Mouse (Mus musculus) gastrocnemius, postnatal 36 days (tissue): ENCODE results near the gene Fndc3b. TPM values are rescaled to one million over a fixed set of nuclear protein-coding genes. Genes with fewer than 3 reads are reported as not detected.

Experiments used
- DNase-seq, 2 experiments: peaks; one replicate each; pipeline ENCODE4 v3.0.0; 2022
- intact Hi-C: fragments of 180-260 bp; cut with DNase I; formaldehyde crosslinking; loops from one replicate; pipeline ENCODE4 v1.15.1; 2025
- total RNA-seq, 2 experiments: library from RNA; stranded (reverse); gene quantifications; 2 replicates each; pipeline ENCODE4 v1.2.3; 2021

Fndc3b gene
- total RNA-seq, 2 experiments from 2014 or later = 17.1 to 22.2 TPM

DNA sequence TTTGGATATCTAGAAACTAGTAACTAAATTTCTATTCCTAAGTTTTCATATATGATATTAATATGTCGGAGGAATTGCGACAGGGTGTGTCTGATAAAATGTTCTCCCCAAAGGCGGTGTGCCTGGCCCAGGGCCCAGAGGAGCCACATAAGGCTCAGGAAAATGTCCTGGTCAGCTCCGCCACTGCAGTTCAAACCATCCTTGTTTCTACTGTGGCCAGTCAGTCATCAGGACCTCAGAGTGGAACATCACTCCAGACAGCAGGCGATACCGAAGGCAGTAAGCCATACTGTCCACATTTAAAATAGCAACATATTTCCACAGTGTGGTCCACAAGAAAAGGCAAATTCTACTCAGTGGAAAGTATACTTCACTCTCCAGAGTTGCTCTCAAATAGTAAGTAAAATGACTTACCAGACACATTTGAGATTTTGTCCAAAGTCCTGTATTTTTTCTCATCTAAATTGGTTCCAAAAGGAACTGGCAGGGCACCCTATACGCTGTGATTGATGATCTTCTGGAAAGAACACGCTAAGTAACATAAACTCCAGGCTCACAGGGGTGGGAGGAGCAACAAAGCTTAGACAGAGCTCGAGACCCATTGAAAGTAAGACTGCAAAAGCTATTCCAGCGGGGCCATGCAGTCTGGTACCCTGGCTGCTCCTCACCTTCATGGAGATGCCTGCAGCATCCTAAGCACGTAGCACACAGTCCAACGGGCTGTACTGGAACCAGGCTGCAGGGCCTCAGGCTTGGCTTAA, 187.8 kb downstream of the Fndc3b start:
- intact Hi-C loops = no loop called here

DNA sequence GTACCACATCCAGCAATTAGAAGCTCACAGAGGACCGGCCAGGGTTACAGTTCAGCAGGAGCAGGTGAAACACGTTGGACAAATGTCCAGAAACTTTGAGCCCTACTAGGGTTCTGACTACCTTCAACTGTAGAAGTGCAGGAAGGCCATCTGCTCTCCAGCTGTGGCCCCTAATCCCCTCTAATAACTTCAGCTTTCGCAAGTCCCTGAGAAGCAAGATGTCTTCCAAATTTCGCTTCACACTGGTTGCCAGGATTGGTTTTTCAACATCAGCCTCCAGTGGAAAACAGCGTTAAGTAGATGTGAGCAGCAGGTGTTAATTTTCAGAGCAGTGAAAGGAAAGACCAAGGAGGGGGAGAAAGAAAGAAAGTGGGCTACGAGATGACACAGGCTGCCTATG, 190.7 kb downstream of the Fndc3b start:
- intact Hi-C loops = no loop called here
- DNase-seq = no peak

More for the DNA sequence above, 187.8 kb downstream of the Fndc3b start:
- DNase-seq = no peak

GRCm38 (mm10) chr3:27519481-27519880, 191.6 kb downstream of the Fndc3b start:
- no peak for DNase-seq
- intact Hi-C loops = no loop called here

DNA sequence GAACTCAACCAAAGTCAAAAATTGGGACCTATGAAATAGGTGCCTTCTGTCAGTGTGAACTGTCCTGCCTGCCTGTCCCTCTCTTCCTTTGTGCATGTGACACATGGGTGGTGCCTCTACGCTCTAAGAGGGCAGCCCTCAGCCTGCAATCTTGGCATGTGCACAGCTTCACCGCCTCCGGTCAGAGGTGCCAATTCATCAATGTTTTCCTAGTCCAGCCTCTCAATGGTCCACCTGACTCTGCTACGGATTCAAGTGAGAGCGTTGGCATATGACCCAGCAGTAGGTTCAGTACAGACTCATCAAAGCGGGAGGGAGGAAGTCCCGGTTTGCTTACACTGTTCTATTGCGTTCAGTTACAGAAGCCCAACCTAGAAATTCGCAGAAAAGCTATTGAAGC, 192.2 kb downstream of the Fndc3b start:
- DNase-seq = no peak
- intact Hi-C loops = no loop called here

GRCm38 (mm10) chr3:27516536-27516935, 194.6 kb downstream of the Fndc3b start:
- intact Hi-C loops = no loop called here
- DNase-seq = no peak

DNA sequence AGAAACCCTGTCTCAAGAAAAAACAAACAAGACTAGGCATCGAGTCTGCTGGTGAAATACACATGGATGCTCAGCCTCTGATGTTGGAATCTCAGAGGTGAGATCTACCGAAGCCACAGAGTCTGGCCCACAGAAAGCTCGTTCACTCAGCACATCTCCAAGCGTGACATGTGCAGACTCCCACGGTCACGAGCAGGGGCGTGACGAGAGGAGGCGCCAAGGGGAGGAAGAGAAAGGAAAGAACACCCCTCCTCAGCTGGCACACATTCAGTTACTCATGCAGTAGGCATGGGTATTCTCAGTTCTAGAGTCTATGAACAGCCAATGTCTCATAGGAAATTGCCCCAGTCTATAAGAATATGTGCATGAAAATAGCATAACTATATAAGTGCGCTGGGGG, 199.3 kb downstream of the Fndc3b start:
- intact Hi-C loops = no loop called here

DNA sequence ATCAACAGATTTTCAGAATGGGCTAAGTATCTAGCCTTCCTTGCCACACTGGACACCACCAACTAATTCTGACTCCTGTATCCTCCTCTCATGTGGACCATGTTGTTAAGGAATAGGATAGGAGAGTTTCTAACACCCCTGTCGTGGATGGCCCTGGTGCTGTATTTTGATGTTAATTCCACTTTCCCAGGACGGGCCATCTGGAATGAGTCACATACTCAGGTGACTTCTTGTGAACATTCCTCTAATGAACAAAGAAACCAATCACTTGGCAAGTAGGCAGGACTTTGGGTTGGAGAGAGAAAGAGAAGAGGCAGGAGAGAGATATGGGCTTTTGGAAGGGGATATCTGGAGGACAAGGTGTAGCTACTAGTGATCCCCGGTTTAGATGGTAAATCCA, 204.2 kb downstream of the Fndc3b start:
- intact Hi-C loops = no loop called here

More for the DNA sequence above, 199.3 kb downstream of the Fndc3b start:
- no peak for DNase-seq

DNA sequence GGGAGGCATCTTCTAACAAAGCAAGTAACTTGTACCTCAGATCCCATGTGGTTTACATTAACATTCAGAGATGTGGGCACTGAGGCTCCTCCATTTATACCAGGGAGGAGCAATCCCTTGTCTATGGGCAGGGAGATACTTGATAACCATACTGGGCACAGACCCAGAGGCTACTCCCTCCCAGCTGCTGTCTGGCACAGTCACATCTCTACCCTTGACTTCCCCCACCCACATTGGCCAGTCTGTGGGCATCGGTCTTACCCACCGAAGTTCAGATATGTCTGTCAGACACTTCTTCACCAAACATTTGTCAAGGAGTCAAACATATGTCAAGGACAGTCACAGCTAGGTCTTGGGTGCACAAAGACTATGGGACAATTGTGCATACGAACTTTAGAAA, 205.5 kb downstream of the Fndc3b start:
- intact Hi-C loops = no loop called here
- no peak for DNase-seq

More for the DNA sequence above, 204.2 kb downstream of the Fndc3b start:
- no peak for DNase-seq

GRCm38 (mm10) chr3:27503279-27504038, 207.6 kb downstream of the Fndc3b start:
- no peak for DNase-seq
- intact Hi-C loops = no loop called here

GRCm38 (mm10) chr3:27495296-27496073, 215.6 kb downstream of the Fndc3b start:
- intact Hi-C loops = no loop called here
- no peak for DNase-seq

DNA sequence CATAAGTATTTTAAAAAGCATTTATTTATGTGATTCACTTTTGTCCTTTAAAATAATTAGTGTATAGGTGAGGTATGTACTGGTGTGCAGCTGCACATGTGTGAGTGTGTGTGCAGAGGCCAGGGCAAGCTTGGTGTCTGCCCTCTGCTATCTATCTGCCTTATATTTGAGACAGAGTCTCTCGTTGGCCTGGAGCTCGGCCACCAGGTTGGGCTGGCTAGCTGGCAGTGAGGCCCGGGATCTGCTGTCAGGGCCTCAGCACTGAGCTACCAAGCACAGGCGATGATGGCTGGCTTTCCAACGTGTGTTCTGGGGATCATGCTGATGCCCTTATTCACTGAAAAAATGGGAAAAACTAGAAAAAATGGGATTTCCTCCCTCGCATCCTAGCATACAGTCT, 216.4 kb downstream of the Fndc3b start:
- DNase-seq = no peak
- intact Hi-C loops = no loop called here

- no peak for DNase-seq
- intact Hi-C loops = no loop called here
Measured at GRCm38 (mm10) chr3:27494066-27494465, 217.0 kb downstream of the Fndc3b start.

DNA sequence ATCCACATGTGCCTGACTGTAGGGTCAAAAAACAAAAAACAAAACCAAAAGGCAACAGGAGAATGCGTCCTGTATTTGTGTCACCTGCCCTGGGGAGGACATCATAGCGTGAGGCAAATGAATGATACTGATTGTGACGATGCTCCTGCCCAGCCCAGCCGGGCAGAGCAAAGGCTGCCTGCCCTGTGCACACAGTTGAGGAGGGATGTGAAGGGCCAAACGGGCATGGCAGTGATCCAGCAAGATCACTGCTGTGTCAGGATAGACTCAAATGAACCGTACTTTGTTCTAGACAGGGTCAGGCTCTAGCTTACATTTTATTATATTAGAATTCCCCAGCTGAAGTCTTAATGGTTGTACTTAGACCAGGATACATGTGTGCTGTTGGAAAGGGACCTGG, 219.3 kb downstream of the Fndc3b start:
- intact Hi-C loops = no loop called here

DNA sequence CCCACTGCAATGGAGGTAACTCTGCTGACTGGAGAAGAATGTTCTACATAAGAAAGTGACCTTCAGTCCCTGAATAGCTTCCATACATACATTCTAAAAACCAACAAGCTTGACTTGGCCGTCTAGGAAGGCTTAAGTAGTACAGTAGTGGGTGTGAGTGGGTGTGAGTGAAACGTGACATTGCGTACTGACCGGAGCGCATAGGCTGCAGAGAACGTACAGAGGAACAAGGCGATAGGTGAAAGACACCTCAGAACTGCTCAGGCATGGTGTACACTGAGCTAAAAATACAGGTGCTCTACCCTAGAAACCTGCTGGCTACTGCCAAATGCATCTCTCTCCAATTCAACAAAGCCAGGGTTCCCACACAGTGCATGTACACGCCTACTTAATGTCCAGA, 219.7 kb downstream of the Fndc3b start:
- no peak for DNase-seq
- intact Hi-C loops = no loop called here

More for the DNA sequence above, 219.3 kb downstream of the Fndc3b start:
- no peak for DNase-seq

GRCm38 (mm10) chr3:27490891-27491290, 220.2 kb downstream of the Fndc3b start:
- no peak for DNase-seq
- intact Hi-C loops = no loop called here

DNA sequence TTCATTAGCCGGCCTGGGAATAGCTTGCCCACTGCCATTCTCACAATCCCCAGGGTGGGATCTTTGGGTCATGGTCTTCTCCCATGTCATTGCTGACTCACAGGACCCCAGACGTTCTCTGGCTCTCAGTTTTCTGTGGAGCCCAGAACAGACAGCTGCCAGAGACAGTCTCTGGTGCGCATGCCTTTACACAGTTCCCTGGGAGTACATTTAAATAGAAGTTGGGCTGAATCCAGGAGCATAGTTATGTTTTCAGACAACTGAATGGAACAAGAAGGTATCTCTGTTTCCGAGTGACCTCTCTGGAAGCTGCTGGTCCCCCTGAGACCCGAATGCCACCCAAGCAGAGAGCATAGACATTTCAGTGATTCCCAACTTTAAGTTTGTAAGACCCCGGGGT, 221.6 kb downstream of the Fndc3b start:
- intact Hi-C loops = no loop called here
- no peak for DNase-seq

- intact Hi-C loops = no loop called here
- DNase-seq = no peak
Measured at GRCm38 (mm10) chr3:27485141-27485540, 226.0 kb downstream of the Fndc3b start.

GRCm38 (mm10) chr3:27484698-27485097, 226.4 kb downstream of the Fndc3b start:
- DNase-seq = no peak
- intact Hi-C loops = no loop called here

- no peak for DNase-seq
- intact Hi-C loops = no loop called here
Measured at GRCm38 (mm10) chr3:27483762-27484161, 227.3 kb downstream of the Fndc3b start.

DNA sequence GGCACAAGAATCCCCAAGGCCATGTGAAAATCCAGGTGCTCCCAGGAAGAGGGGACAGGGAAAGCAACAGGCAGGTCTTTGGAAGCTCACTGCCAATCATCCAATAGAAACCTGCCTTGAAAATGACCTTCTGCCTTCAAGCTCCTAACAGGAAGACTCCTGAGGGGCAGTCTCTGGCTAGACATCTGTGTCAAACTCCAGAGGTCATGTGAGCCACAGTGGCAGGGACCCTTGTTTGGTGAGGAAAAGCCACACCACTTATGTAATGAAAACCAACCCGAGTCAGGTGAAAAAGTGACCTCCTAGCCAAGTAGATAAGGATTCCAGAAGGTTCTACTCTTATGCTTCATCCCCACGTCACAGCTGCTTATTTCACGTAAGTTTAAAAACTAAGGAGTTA, 227.8 kb downstream of the Fndc3b start:
- intact Hi-C loops = no loop called here
- no peak for DNase-seq

DNA sequence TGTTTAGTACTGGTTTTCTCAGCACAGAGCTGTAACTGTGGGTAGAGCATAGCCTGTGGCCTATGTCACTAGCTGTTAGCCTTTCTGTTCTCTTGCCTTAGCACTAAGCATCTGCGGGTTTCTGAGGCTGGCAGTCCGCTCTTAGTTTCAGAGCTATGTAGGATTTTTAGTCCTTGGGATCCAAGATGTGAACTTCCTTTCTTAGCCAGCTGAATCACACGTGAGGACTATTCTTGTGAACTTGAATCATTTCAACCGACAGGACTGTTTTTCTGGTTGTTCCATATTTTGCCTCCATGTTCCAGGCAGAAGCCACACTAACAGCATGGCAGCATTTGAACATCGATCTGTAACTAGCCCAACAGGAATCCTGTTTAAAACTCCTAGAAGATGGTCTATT, 229.4 kb downstream of the Fndc3b start:
- DNase-seq = no peak
- intact Hi-C loops = no loop called here
